Comparison of ENCODE assay signal across 13 mouse cellular contexts in the genomic region with DNA sequence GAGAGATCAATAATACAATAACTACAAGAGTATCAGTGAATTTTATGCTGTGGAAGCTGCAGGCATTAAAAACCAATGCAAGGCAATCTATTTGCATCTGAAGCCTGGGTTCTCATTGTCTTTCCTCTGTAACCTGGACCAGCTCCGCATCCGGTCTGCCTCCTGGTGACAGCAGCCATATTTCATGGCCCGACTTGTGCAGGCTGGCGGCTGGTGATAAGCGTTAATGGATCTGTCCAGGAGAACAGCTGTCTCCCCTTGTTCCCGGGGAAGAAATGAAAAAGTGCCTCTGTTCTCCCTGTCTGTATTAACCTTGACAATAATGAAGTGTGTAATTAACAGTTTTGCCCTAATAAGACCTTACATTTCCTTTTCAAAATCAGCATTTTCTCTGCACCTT.
DNase-seq lines count a peak whose midpoint lies in the region; ATAC-seq lines count a peak whose summit lies in the region.
"Had no signal": no experiment of that assay in that cellular context is flagged by ENCODE, and none has a peak within 500 bp of the region (broad histone marks: within the 10 kb centered on the region; RNA-seq: fewer than 3 reads in every experiment).

No protein-coding gene starts in this region.

- no peaks in the 10 kb centered on the region for H3K27me3 ChIP-seq in forebrain, embryonic 13.5 days
- no peaks in the 10 kb centered on the region for H3K27me3 ChIP-seq in forebrain, embryonic 10.5 days (ENCODE audit: poor library complexity, severe bottlenecking)
- H3K27me3 ChIP-seq in midbrain, embryonic 16.5 days (ENCODE audit: control insufficient read depth, insufficient read depth, low read depth, low read length): no peaks in the 10 kb centered on the region
- H3K27me3 ChIP-seq: CH12.LX had no signal

- no peak overlapping the region for H3K4me3 ChIP-seq in forebrain, embryonic 13.5 days
- H3K4me3 ChIP-seq in forebrain, embryonic 10.5 days: no peak overlapping the region
- no peak overlapping the region for H3K4me3 ChIP-seq in midbrain, embryonic 16.5 days (ENCODE audit: low read depth, low read length)
- H3K4me3 ChIP-seq: erythroblast, embryonic 14.5 days had no signal

- no peaks in the 10 kb centered on the region for H3K36me3 ChIP-seq in forebrain, embryonic 13.5 days (ENCODE audit: poor library complexity, severe bottlenecking)
- H3K36me3 ChIP-seq in forebrain, embryonic 10.5 days (replicated peaks): no peaks in the 10 kb centered on the region
- H3K36me3 ChIP-seq in midbrain, embryonic 16.5 days (ENCODE audit: control insufficient read depth, insufficient read depth, low read length): no peaks in the 10 kb centered on the region

- no peak for DNase-seq in forebrain, embryonic 10.5 days (ENCODE audit: extremely low spot score, low spot score)
- peak; percentile 25 to 51 for DNase-seq in kidney, postnatal 25 days
- DNase-seq in c-Kit-positive CD71-positive TER-119-positive erythroid progenitor cells, embryonic 14.5 days (ENCODE audit: low spot score): no peak
- no peak for DNase-seq in cerebellum, adult 8-10 months
- DNase-seq in right cerebral cortex, postnatal 4 days: no peak
- DNase-seq: heart, postnatal 4 days; spleen, adult 18-20 months had no signal

- H3K4me1 ChIP-seq in forebrain, embryonic 13.5 days: no peaks in the 10 kb centered on the region; the same call in 1 of the 2 replicates
- peaks cover 5% of the 10 kb centered on the region; the same call in 1 of the 2 replicates for H3K4me1 ChIP-seq in forebrain, embryonic 10.5 days
- H3K4me1 ChIP-seq in midbrain, embryonic 16.5 days (ENCODE audit: control insufficient read depth, insufficient read depth, low read length): peaks cover 2% of the 10 kb centered on the region; the same call in 1 of the 2 replicates

- no peak overlapping the region for H3K4me2 ChIP-seq in forebrain, embryonic 13.5 days
- H3K4me2 ChIP-seq in midbrain, embryonic 16.5 days (ENCODE audit: low read length): no peak overlapping the region

- peak overlapping the region; percentile 44 for H3K27ac ChIP-seq in forebrain, embryonic 13.5 days
- H3K27ac ChIP-seq in forebrain, embryonic 10.5 days: no peak overlapping the region
- peak overlapping the region; percentile 52; the same call in 1 of the 2 replicates for H3K27ac ChIP-seq in midbrain, embryonic 16.5 days (ENCODE audit: low read length)
- H3K27ac ChIP-seq: macrophage had no signal

- no peak overlapping the region for H3K9ac ChIP-seq in forebrain, embryonic 13.5 days
- H3K9ac ChIP-seq in midbrain, embryonic 16.5 days (ENCODE audit: low read depth, low read length): no peak overlapping the region

- peak; percentile 75; the same call in 1 of the 2 replicates for ATAC-seq in forebrain, embryonic 13.5 days
- peak; percentile 87 to 93 for ATAC-seq in hematopoietic stem cell, adult 5-6 weeks (replicated peaks in 1 of 2; ENCODE audit: insufficient read depth in 1 of 2, low FRiP score in 2 of 2, low TSS enrichment in 1 of 2, low read depth in 1 of 2, poor library complexity in 2 of 2, severe bottlenecking in 2 of 2)
- peak; percentile 82; the same call in 1 of the 2 replicates for ATAC-seq in midbrain, embryonic 16.5 days

- H3K9me3 ChIP-seq in forebrain, embryonic 13.5 days (replicated peaks): no peaks in the 10 kb centered on the region
- no peaks in the 10 kb centered on the region for H3K9me3 ChIP-seq in forebrain, embryonic 10.5 days
- H3K9me3 ChIP-seq in midbrain, embryonic 16.5 days (replicated peaks; ENCODE audit: control insufficient read depth, low read length, poor library complexity, severe bottlenecking): no peaks in the 10 kb centered on the region

- WGBS in forebrain, embryonic 13.5 days: 54% methylated on average over 6 of the region's 6 CpGs
- 81% methylated on average over 6 of the region's 6 CpGs for WGBS in forebrain, embryonic 10.5 days
- 22% methylated on average over 6 of the region's 6 CpGs for WGBS in midbrain, embryonic 16.5 days

Comparison
In these comparisons a context has a peak if more than half of its experiments do, and no peak if none do; other contexts are left out.
1. DNase-seq: peak in kidney, postnatal 25 days (2 of 2); none in forebrain, embryonic 10.5 days (single experiment), c-Kit-positive CD71-positive TER-119-positive erythroid progenitor cells, embryonic 14.5 days (single experiment), cerebellum, adult 8-10 months (single experiment) and right cerebral cortex, postnatal 4 days (single experiment).
2. Peak in every context shown above with its lines, with median percentiles within 50 percentile points of each other: ATAC-seq.